10 mouse cellular contexts compared by ENCODE assay signal in the genomic region with DNA sequence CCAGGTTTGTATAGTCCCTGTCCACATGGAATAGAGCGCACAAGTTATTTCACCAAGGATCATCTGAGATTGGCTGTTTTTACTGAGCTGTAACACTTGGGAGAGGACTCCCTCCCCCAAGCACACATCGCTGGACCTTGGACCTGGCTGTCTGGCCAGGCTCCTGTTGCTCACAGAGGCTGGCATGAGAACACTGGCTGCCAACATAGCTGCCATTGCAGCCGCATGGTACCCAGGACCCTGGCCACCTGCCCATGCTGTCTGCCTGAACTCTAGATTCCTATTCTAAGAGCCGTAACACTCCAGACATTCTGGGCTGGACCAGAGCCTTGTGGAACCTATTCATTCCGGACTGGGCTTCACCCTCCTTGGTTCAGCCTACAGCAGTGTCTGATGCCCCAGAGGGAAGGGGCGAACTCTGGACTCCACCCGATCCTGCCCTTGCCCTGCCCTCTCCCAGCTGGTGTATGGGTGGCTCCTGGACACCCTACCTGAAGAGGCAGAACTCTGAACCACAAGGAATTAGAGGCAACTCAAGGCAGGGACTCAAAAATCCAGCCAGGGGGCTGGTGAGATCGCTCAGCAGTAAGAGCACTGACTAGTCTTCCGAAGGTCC. TPM values are rescaled to one million over a fixed set of nuclear protein-coding genes. Genes with fewer than 3 reads are reported as not detected.
DNase-seq lines count a peak whose midpoint lies in the region; ATAC-seq lines count a peak whose summit lies in the region.
"Had no signal": no experiment of that assay in that cellular context is flagged by ENCODE, and none has a peak within 500 bp of the region (broad histone marks: within the 10 kb centered on the region; RNA-seq: fewer than 3 reads in every experiment).

No protein-coding gene starts in this region.

- peak overlapping the region; percentile 87 for H3K27ac ChIP-seq in kidney, embryonic 15.5 days
- H3K27ac ChIP-seq: macrophage had no signal

- no peaks in the 10 kb centered on the region for H3K9me3 ChIP-seq in kidney, embryonic 15.5 days (replicated peaks)

- 80% methylated on average over 9 of the region's 9 CpGs for WGBS in kidney, embryonic 15.5 days

- 0 out of 2 replicates have a peak overlapping the region, but pooled peaks have one; percentile 16 for H3K4me2 ChIP-seq in kidney, embryonic 15.5 days

- H3K27me3 ChIP-seq in kidney, embryonic 15.5 days = no peaks in the 10 kb centered on the region

- no peak overlapping the region for H3K9ac ChIP-seq in kidney, embryonic 15.5 days

- peak; percentile 47 for DNase-seq in adrenal gland, postnatal 14 days
- no peak for DNase-seq in adrenal gland, adult 8-10 months
- peak; percentile 53 for DNase-seq in right cerebral cortex, postnatal 4 days
- DNase-seq in right cerebral cortex, adult 18-20 months = no peak
- no peak for DNase-seq in thymus, postnatal 4 days
- no peak for DNase-seq in neural tube, embryonic 10.5 days (ENCODE audit: extremely low spot score, low spot score)
- no peak for DNase-seq in layer of hippocampus, postnatal 25 days (ENCODE audit: extremely low spot score in 1 of 2, low spot score in 1 of 2)

- H3K36me3 ChIP-seq in kidney, embryonic 15.5 days = no peaks in the 10 kb centered on the region

- ATAC-seq in kidney, embryonic 15.5 days (replicated peaks; ENCODE audit: low FRiP score) = peak; percentile 33

- no peak overlapping the region for H3K4me3 ChIP-seq in kidney, embryonic 15.5 days (replicated peaks)
- H3K4me3 ChIP-seq: erythroblast, embryonic 14.5 days had no signal

- peaks cover 42% of the 10 kb centered on the region for H3K4me1 ChIP-seq in kidney, embryonic 15.5 days

RNA-seq across cellular contexts. Expression of gene Alox5ap, which starts 58.5 kb away (rescaled TPM):
- total RNA-seq in adrenal gland, postnatal 14 days (2021) = 7.8 and 17.6 TPM in 2 replicates
- 10 to 100 TPM; 14.1 to 24.7 (median 21.0) TPM for total RNA-seq in adrenal gland, adult 8-10 months (2022)
- 12.4 and 13.3 TPM in 2 replicates for polyA plus RNA-seq in kidney, embryonic 15.5 days (2015; fragmentation: Nextera tagmentation; extraction: Ambion mirVana)
- total RNA-seq in layer of hippocampus, postnatal 25 days (2021) = 10 to 100 TPM in 1 of 2 experiments, 1 to 10 TPM in 1; 9.0 to 10.7 TPM
- polyA plus RNA-seq: erythroblast, embryonic 14.5 days had no signal

Comparison
In these comparisons a context has a peak if more than half of its experiments do, and no peak if none do; other contexts are left out.
1. DNase-seq: peak in adrenal gland, postnatal 14 days (single experiment) and right cerebral cortex, postnatal 4 days (single experiment); none in adrenal gland, adult 8-10 months (single experiment), right cerebral cortex, adult 18-20 months (single experiment), thymus, postnatal 4 days (single experiment), neural tube, embryonic 10.5 days (single experiment) and layer of hippocampus, postnatal 25 days (0 of 2).